Mouse (Mus musculus): ENCODE measurements at regions not wholly inside any gene's neighbourhood (a gene's known extent, or its start where the extent isn't known, plus 50 kb on each side); places are given as distances from the start of the nearest gene placed in this dataset.

- Histone ChIP-seq H3K36me3 (no peaks in the 10 kb centered on the region), H3K4me2 (no peak overlapping the region), H3K27me3 (no peaks in the 10 kb centered on the region), H3K9ac (no peak overlapping the region), H3K4me3 (no peak overlapping the region), H3K4me1 (no peaks in the 10 kb centered on the region), H3K9me3 (no peaks in the 10 kb centered on the region), H3K27ac (no peak overlapping the region)
- no peak for ATAC-seq (ENCODE audit: insufficient number of reproducible peaks, low FRiP score, low TSS enrichment, low read depth)
- 14% methylated on average over 4 of the region's 4 CpGs for WGBS
Measured at GRCm38 (mm10) chr9:33260171-33260570, 624.1 kb downstream of the Ets1 start.

- Histone ChIP-seq H3K36me3 (no peaks in the 10 kb centered on the region), H3K4me2 (no peak overlapping the region), H3K9ac (no peak overlapping the region), H3K9me3 (no peaks in the 10 kb centered on the region), H3K27me3 (no peaks in the 10 kb centered on the region), H3K27ac (no peak overlapping the region), H3K4me3 (no peak overlapping the region), H3K4me1 (no peaks in the 10 kb centered on the region)
- WGBS = 91% methylated on average over 5 of the region's 5 CpGs
- no peak for ATAC-seq (ENCODE audit: insufficient number of reproducible peaks, low FRiP score, low TSS enrichment, low read depth)
Measured at GRCm38 (mm10) chr9:33289381-33289780, 653.4 kb downstream of the Ets1 start.

- H3K27me3 ChIP-seq = no peaks in the 10 kb centered on the region
- no peak overlapping the region for H3K4me3 ChIP-seq
- H3K36me3 ChIP-seq = no peaks in the 10 kb centered on the region
- ATAC-seq (ENCODE audit: insufficient number of reproducible peaks, low FRiP score, low TSS enrichment, low read depth) = no peak
- H3K4me1 ChIP-seq = no peaks in the 10 kb centered on the region
- no peak overlapping the region for H3K4me2 ChIP-seq
- no peak overlapping the region for H3K9ac ChIP-seq
- H3K9me3 ChIP-seq = no peaks in the 10 kb centered on the region
- no peak overlapping the region for H3K27ac ChIP-seq
Measured at GRCm38 (mm10) chr9:33292116-33292515, 656.1 kb downstream of the Ets1 start.

- H3K9me3 ChIP-seq = no peaks in the 10 kb centered on the region
- 8% methylated on average over 2 of the region's 2 CpGs for WGBS
- no peak for ATAC-seq (ENCODE audit: insufficient number of reproducible peaks, low FRiP score, low TSS enrichment, low read depth)
Measured at GRCm38 (mm10) chr9:33295925-33296324, 659.9 kb downstream of the Ets1 start.

GRCm38 (mm10) chr9:33319525-33320025 lies 683.6 kb downstream of the Ets1 start:
- H3K9me3 ChIP-seq = no peaks in the 10 kb centered on the region
- no peak overlapping the region for H3K4me2 ChIP-seq
- no peaks in the 10 kb centered on the region for H3K4me1 ChIP-seq
- H3K27ac ChIP-seq = no peak overlapping the region
- no peak overlapping the region for H3K9ac ChIP-seq
- WGBS = 68% methylated on average over 1 of the region's 1 CpGs
- H3K36me3 ChIP-seq = no peaks in the 10 kb centered on the region
- H3K27me3 ChIP-seq = no peaks in the 10 kb centered on the region
- no peak overlapping the region for H3K4me3 ChIP-seq
- no peak for ATAC-seq (ENCODE audit: insufficient number of reproducible peaks, low FRiP score, low TSS enrichment, low read depth)

More at GRCm38 (mm10) chr9:33295925-33296324, 659.9 kb downstream of the Ets1 start:
- no peak overlapping the region for H3K4me3 ChIP-seq
- no peak overlapping the region for H3K9ac ChIP-seq
- H3K27ac ChIP-seq = no peak overlapping the region
- no peaks in the 10 kb centered on the region for H3K36me3 ChIP-seq
- no peak overlapping the region for H3K4me2 ChIP-seq
- H3K27me3 ChIP-seq = no peaks in the 10 kb centered on the region
- no peaks in the 10 kb centered on the region for H3K4me1 ChIP-seq

- H3K9ac ChIP-seq = no peak overlapping the region
- H3K4me3 ChIP-seq = no peak overlapping the region
- no peaks in the 10 kb centered on the region for H3K36me3 ChIP-seq
- no peak overlapping the region for H3K4me2 ChIP-seq
- no peak overlapping the region for H3K27ac ChIP-seq
- no peaks in the 10 kb centered on the region for H3K9me3 ChIP-seq
- H3K4me1 ChIP-seq = no peaks in the 10 kb centered on the region
- WGBS = 81% methylated on average over 2 of the region's 2 CpGs
- ATAC-seq (ENCODE audit: insufficient number of reproducible peaks, low FRiP score, low TSS enrichment, low read depth) = no peak
- no peaks in the 10 kb centered on the region for H3K27me3 ChIP-seq
Measured at GRCm38 (mm10) chr9:33327722-33328121, 691.7 kb downstream of the Ets1 start.

- Histone ChIP-seq H3K9me3 (no peaks in the 10 kb centered on the region), H3K36me3 (no peaks in the 10 kb centered on the region), H3K27me3 (no peaks in the 10 kb centered on the region), H3K4me2 (no peak overlapping the region), H3K9ac (no peak overlapping the region), H3K4me1 (no peaks in the 10 kb centered on the region), H3K4me3 (no peak overlapping the region), H3K27ac (no peak overlapping the region)
- ATAC-seq (ENCODE audit: insufficient number of reproducible peaks, low FRiP score, low TSS enrichment, low read depth) = no peak
Measured at GRCm38 (mm10) chr9:33350258-33350657, 714.2 kb downstream of the Ets1 start.

GRCm38 (mm10) chr9:33356621-33357020 lies 720.6 kb downstream of the Ets1 start:
- H3K4me1 ChIP-seq = no peaks in the 10 kb centered on the region
- no peaks in the 10 kb centered on the region for H3K36me3 ChIP-seq
- H3K27me3 ChIP-seq = no peaks in the 10 kb centered on the region
- 80% methylated on average over 2 of the region's 2 CpGs for WGBS
- no peak overlapping the region for H3K4me3 ChIP-seq
- no peak overlapping the region for H3K4me2 ChIP-seq
- no peak overlapping the region for H3K27ac ChIP-seq
- no peaks in the 10 kb centered on the region for H3K9me3 ChIP-seq
- no peak for ATAC-seq (ENCODE audit: insufficient number of reproducible peaks, low FRiP score, low TSS enrichment, low read depth)
- H3K9ac ChIP-seq = no peak overlapping the region

- 53% methylated on average over 5 of the region's 5 CpGs for WGBS
Measured at GRCm38 (mm10) chr9:33360966-33361365, 724.9 kb downstream of the Ets1 start.

GRCm38 (mm10) chr9:33389170-33389569 lies 753.1 kb downstream of the Ets1 start:
- Histone ChIP-seq H3K9ac (no peak overlapping the region), H3K4me1 (no peaks in the 10 kb centered on the region), H3K36me3 (no peaks in the 10 kb centered on the region), H3K4me2 (no peak overlapping the region), H3K9me3 (no peaks in the 10 kb centered on the region), H3K27me3 (no peaks in the 10 kb centered on the region), H3K27ac (no peak overlapping the region), H3K4me3 (no peak overlapping the region)
- no peak for ATAC-seq (ENCODE audit: insufficient number of reproducible peaks, low FRiP score, low TSS enrichment, low read depth)

More at GRCm38 (mm10) chr9:33360966-33361365, 724.9 kb downstream of the Ets1 start:
- Histone ChIP-seq H3K4me1 (no peaks in the 10 kb centered on the region), H3K9me3 (no peaks in the 10 kb centered on the region), H3K4me2 (no peak overlapping the region), H3K4me3 (no peak overlapping the region), H3K27ac (no peak overlapping the region), H3K27me3 (no peaks in the 10 kb centered on the region), H3K36me3 (no peaks in the 10 kb centered on the region), H3K9ac (no peak overlapping the region)
- ATAC-seq (ENCODE audit: insufficient number of reproducible peaks, low FRiP score, low TSS enrichment, low read depth) = no peak

- H3K27ac ChIP-seq = no peak overlapping the region
- no peak overlapping the region for H3K4me2 ChIP-seq
- H3K36me3 ChIP-seq = no peaks in the 10 kb centered on the region
- WGBS = 86% methylated on average over 4 of the region's 4 CpGs
- no peak overlapping the region for H3K4me3 ChIP-seq
- no peaks in the 10 kb centered on the region for H3K9me3 ChIP-seq
- H3K27me3 ChIP-seq = no peaks in the 10 kb centered on the region
- ATAC-seq (ENCODE audit: insufficient number of reproducible peaks, low FRiP score, low TSS enrichment, low read depth) = no peak
- no peak overlapping the region for H3K9ac ChIP-seq
- H3K4me1 ChIP-seq = no peaks in the 10 kb centered on the region
Measured at GRCm38 (mm10) chr9:33404691-33405090, 768.7 kb downstream of the Ets1 start.

- no peaks in the 10 kb centered on the region for H3K9me3 ChIP-seq
- no peak for ATAC-seq (ENCODE audit: insufficient number of reproducible peaks, low FRiP score, low TSS enrichment, low read depth)
- no peak overlapping the region for H3K27ac ChIP-seq
- no peaks in the 10 kb centered on the region for H3K27me3 ChIP-seq
- no peak overlapping the region for H3K4me3 ChIP-seq
- no peaks in the 10 kb centered on the region for H3K36me3 ChIP-seq
- WGBS = 83% methylated on average over 2 of the region's 2 CpGs
- H3K9ac ChIP-seq = no peak overlapping the region
- no peaks in the 10 kb centered on the region for H3K4me1 ChIP-seq
- no peak overlapping the region for H3K4me2 ChIP-seq
Measured at GRCm38 (mm10) chr9:33407517-33407916, 771.5 kb downstream of the Ets1 start.

- ATAC-seq (ENCODE audit: insufficient number of reproducible peaks, low FRiP score, low TSS enrichment, low read depth) = no peak
- Histone ChIP-seq H3K4me1 (no peaks in the 10 kb centered on the region), H3K27ac (no peak overlapping the region), H3K9me3 (no peaks in the 10 kb centered on the region), H3K4me3 (no peak overlapping the region), H3K9ac (no peak overlapping the region), H3K27me3 (no peaks in the 10 kb centered on the region), H3K36me3 (no peaks in the 10 kb centered on the region), H3K4me2 (no peak overlapping the region)
- WGBS = 17% methylated on average over 2 of the region's 2 CpGs
Measured at GRCm38 (mm10) chr9:33423781-33424180, 787.8 kb downstream of the Ets1 start.
